In genomic region chr2:31455418-31455817, GRCm38 (mm10) we compare ENCODE assay signal across 1 mouse cellular context.
A peak's percentile ranks its signal among the peaks of the same experiment; 100 is the strongest.
TF ChIP-seq lines count a peak whose summit lies in the region.

No protein-coding gene starts in this region.

TF ChIP-seq in CH12.LX, 34 proteins besides CTCF, POLR2A, EP300 and RAD21 (continued from another document):
- TF ChIP-seq GABPA (IDR thresholded peaks at IDR 0.05; ENCODE audit: insufficient replicate concordance, low read depth, low read length) (no peak), ZNF384 (IDR thresholded peaks at IDR 0.05; ENCODE audit: low read depth, low read length) (no peak), UBTF (IDR thresholded peaks at IDR 0.05; ENCODE audit: low read depth, low read length) (no peak), MXI1 (IDR thresholded peaks at IDR 0.05; ENCODE audit: low read depth, low read length) (peak; percentile 78), BHLHE40 (IDR thresholded peaks at IDR 0.05; ENCODE audit: low read depth, low read length) (peak; percentile 38), POLR2AphosphoS2 (IDR thresholded peaks at IDR 0.05; ENCODE audit: low read depth, low read length) (peak; percentile 76; the same call in 1 of the 2 replicates), NRF1 (IDR thresholded peaks at IDR 0.05; ENCODE audit: low read depth, low read length) (no peak), RCOR1 (conservative IDR thresholded peaks at IDR 0.05; ENCODE audit: low read depth, low read length) (peak; percentile 34; the same call in 1 of the 2 replicates), CHD1 (IDR thresholded peaks at IDR 0.05; ENCODE audit: low read depth, low read length) (peak; percentile 67; the same call in 1 of the 2 replicates), SIN3A (IDR thresholded peaks at IDR 0.05; ENCODE audit: low read length) (peak; percentile 92), NELFE (IDR thresholded peaks at IDR 0.05; ENCODE audit: low read depth, low read length) (peak; percentile 80), TCF12 (IDR thresholded peaks at IDR 0.05; ENCODE audit: low read depth, low read length) (peak; percentile 77)
